18 mouse cellular contexts compared by ENCODE assay signal in the genomic region with DNA sequence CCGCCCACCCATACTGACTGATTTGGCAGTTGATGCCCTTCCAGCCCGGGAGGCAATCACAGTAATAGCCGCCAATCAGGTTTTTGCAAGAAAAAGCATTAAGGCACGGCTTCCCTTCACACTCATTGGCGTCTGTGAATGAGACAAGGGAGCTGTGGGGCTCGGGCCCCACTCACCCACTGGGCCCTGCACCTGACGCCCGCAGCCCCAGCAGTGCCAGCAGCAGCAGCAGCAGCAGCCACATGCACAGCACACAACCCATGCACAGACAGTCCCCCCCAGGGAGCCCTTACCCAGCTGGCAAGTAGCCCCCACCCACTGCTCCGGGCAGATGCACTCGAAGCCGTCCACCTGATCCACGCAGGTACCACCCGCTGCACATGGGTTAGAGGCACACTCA. TPM values are rescaled to one million over a fixed set of nuclear protein-coding genes. Genes with fewer than 3 reads are reported as not detected.
DNase-seq lines count a peak whose midpoint lies in the region; ATAC-seq and TF ChIP-seq lines count a peak whose summit lies in the region.
"Had no signal": no experiment of that assay in that cellular context is flagged by ENCODE, and none has a peak within 500 bp of the region (broad histone marks: within the 10 kb centered on the region; RNA-seq: fewer than 3 reads in every experiment).

No protein-coding gene starts in this region.

- ATAC-seq in forebrain, embryonic 12.5 days (ENCODE audit: low FRiP score), result 0 out of 2 replicates have a peak, but pooled peaks have one; percentile 24
- ATAC-seq in forebrain, postnatal 0 days, result no peak
- ATAC-seq in intestine, embryonic 16.5 days, result peak; percentile 2; the same call in 1 of the 2 replicates
- ATAC-seq in intestine, embryonic 15.5 days, result no peak
- ATAC-seq: inflammation-experienced regulatory T-cells, adult 6 months had no signal

- no peaks in the 10 kb centered on the region for H3K4me1 ChIP-seq in forebrain, embryonic 12.5 days
- H3K4me1 ChIP-seq in forebrain, postnatal 0 days (ENCODE audit: insufficient read depth), result no peaks in the 10 kb centered on the region
- H3K4me1 ChIP-seq in intestine, embryonic 16.5 days (ENCODE audit: control insufficient read depth, insufficient read depth, low read length), result peaks cover 9% of the 10 kb centered on the region; the same call in 1 of the 2 replicates
- H3K4me1 ChIP-seq in intestine, embryonic 15.5 days (replicated peaks), result 0 out of 2 replicates have a peak, but pooled peaks cover 5% of the 10 kb centered on the region
- H3K4me1 ChIP-seq: embryonic facial prominence, embryonic 12.5 days had no signal

- no peak overlapping the region for H3K4me3 ChIP-seq in forebrain, embryonic 12.5 days (replicated peaks)
- no peak overlapping the region for H3K4me3 ChIP-seq in forebrain, postnatal 0 days (ENCODE audit: low read depth, low read length)
- peak overlapping the region; percentile 70 for H3K4me3 ChIP-seq in gastrocnemius, adult 2 months
- no peak overlapping the region for H3K4me3 ChIP-seq in intestine, embryonic 16.5 days (ENCODE audit: low read length)
- no peak overlapping the region for H3K4me3 ChIP-seq in intestine, embryonic 15.5 days (replicated peaks)
- H3K4me3 ChIP-seq: embryonic facial prominence, embryonic 12.5 days; heart, adult 2 months had no signal

- no peak for TF ChIP-seq POLR2A in brain, embryonic 14.5 days (IDR thresholded peaks at IDR 0.05; ENCODE audit: borderline replicate concordance, extremely low read depth, insufficient read depth, insufficient read length, poor library complexity, severe bottlenecking)

- H3K27me3 ChIP-seq in forebrain, embryonic 12.5 days, result no peaks in the 10 kb centered on the region; the same call in 1 of the 2 replicates
- no peaks in the 10 kb centered on the region for H3K27me3 ChIP-seq in forebrain, postnatal 0 days (ENCODE audit: insufficient read depth, low read length)
- H3K27me3 ChIP-seq in intestine, embryonic 16.5 days (replicated peaks; ENCODE audit: control insufficient read depth, insufficient read depth, low read length), result no peaks in the 10 kb centered on the region
- H3K27me3 ChIP-seq in intestine, embryonic 15.5 days (replicated peaks), result no peaks in the 10 kb centered on the region
- H3K27me3 ChIP-seq: embryonic facial prominence, embryonic 12.5 days had no signal

- no peak overlapping the region for H3K4me2 ChIP-seq in forebrain, embryonic 12.5 days
- no peak overlapping the region for H3K4me2 ChIP-seq in forebrain, postnatal 0 days (ENCODE audit: low read depth)
- H3K4me2 ChIP-seq in intestine, embryonic 16.5 days (ENCODE audit: low read depth, low read length), result no peak overlapping the region
- no peak overlapping the region for H3K4me2 ChIP-seq in intestine, embryonic 15.5 days (replicated peaks)
- H3K4me2 ChIP-seq: embryonic facial prominence, embryonic 12.5 days; heart, embryonic 11.5 days had no signal

- no peak overlapping the region for H3K9ac ChIP-seq in forebrain, embryonic 12.5 days
- no peak overlapping the region for H3K9ac ChIP-seq in forebrain, postnatal 0 days
- no peak overlapping the region for H3K9ac ChIP-seq in intestine, embryonic 16.5 days (ENCODE audit: low read depth, low read length)
- no peak overlapping the region for H3K9ac ChIP-seq in intestine, embryonic 15.5 days
- H3K9ac ChIP-seq: embryonic facial prominence, embryonic 12.5 days had no signal

- 71% methylated on average over 13 of the region's 13 CpGs for WGBS in forebrain, embryonic 12.5 days
- 64% methylated on average over 13 of the region's 13 CpGs for WGBS in forebrain, postnatal 0 days
- WGBS in intestine, embryonic 16.5 days, result 75% methylated on average over 13 of the region's 13 CpGs
- WGBS in intestine, embryonic 15.5 days, result 83% methylated on average over 13 of the region's 13 CpGs

- intact Hi-C loops in gastrocnemius, adult 2 months (cut with DNase I), result loop anchor here (5.0 kb wide), 1 partner anchor 38 kb away; no protein-coding TSS in a partner anchor

- TF ChIP-seq CTCF in forebrain, postnatal 0 days (IDR thresholded peaks at IDR 0.05; ENCODE audit: low read depth), result no peak
- TF ChIP-seq CTCF in gastrocnemius, adult 2 months (IDR thresholded peaks at IDR 0.05), result no peak
- TF ChIP-seq CTCF in brain, embryonic 14.5 days (IDR thresholded peaks at IDR 0.05; ENCODE audit: borderline replicate concordance, extremely low read depth, insufficient read depth, insufficient read length), result no peak

- H3K36me3 ChIP-seq in forebrain, embryonic 12.5 days (replicated peaks), result peaks cover 1% of the 10 kb centered on the region
- peaks cover 81% of the 10 kb centered on the region for H3K36me3 ChIP-seq in forebrain, postnatal 0 days (ENCODE audit: insufficient read depth)
- no peaks in the 10 kb centered on the region for H3K36me3 ChIP-seq in intestine, embryonic 16.5 days (ENCODE audit: control insufficient read depth, insufficient read depth, low read length)
- H3K36me3 ChIP-seq in intestine, embryonic 15.5 days, result no peaks in the 10 kb centered on the region

- H3K9me3 ChIP-seq in forebrain, embryonic 12.5 days, result no peaks in the 10 kb centered on the region
- no peaks in the 10 kb centered on the region for H3K9me3 ChIP-seq in forebrain, postnatal 0 days (ENCODE audit: low read length)
- H3K9me3 ChIP-seq in intestine, embryonic 16.5 days (ENCODE audit: control insufficient read depth, low read length), result no peaks in the 10 kb centered on the region
- no peaks in the 10 kb centered on the region for H3K9me3 ChIP-seq in intestine, embryonic 15.5 days
- H3K9me3 ChIP-seq: embryonic facial prominence, embryonic 12.5 days had no signal

- H3K27ac ChIP-seq in forebrain, embryonic 12.5 days, result no peak overlapping the region
- H3K27ac ChIP-seq in forebrain, postnatal 0 days (ENCODE audit: low read depth, low read length), result no peak overlapping the region
- peak overlapping the region; percentile 99 for H3K27ac ChIP-seq in gastrocnemius, adult 2 months
- no peak overlapping the region for H3K27ac ChIP-seq in intestine, embryonic 16.5 days (ENCODE audit: low read length)
- no peak overlapping the region for H3K27ac ChIP-seq in intestine, embryonic 15.5 days
- H3K27ac ChIP-seq: embryonic facial prominence, embryonic 12.5 days had no signal

- DNase-seq in forebrain, postnatal 0 days, result no peak
- no peak for DNase-seq in gastrocnemius, adult 2 months
- DNase-seq in gastrocnemius, postnatal 4 days (ENCODE audit: low spot score in 2 of 2), result no peak
- peak; percentile 20 for DNase-seq in brain, embryonic 14.5 days (ENCODE audit: low read depth)
- DNase-seq in adrenal gland, postnatal 25 days, result no peak
- DNase-seq: adrenal gland, postnatal 10 days; cerebellum, adult 18-20 months; cerebellum, adult 9-11 months; gastrocnemius, postnatal 10 days; heart, adult 2 months; kidney, adult 18-20 months had no signal

RNA-seq across cellular contexts. Expression of a gene that starts 14.0 kb away (rescaled TPM):
- polyA plus RNA-seq in forebrain, embryonic 12.5 days (2016; fragmentation: Nextera tagmentation; extraction: Ambion mirVana), result 5.6 and 6.2 TPM in 2 replicates
- total RNA-seq in forebrain, postnatal 0 days (2014; rRNA removed), result 66.9 and 69.4 TPM in 2 replicates
- polyA plus RNA-seq in forebrain, postnatal 0 days (2015; fragmentation: Nextera tagmentation; extraction: Ambion mirVana), result 5.5 and 7.9 TPM in 2 replicates
- 10 to 100 TPM; 20.3 to 30.2 TPM for total RNA-seq in gastrocnemius, adult 2 months (2021)
- total RNA-seq in gastrocnemius, postnatal 4 days (2021), result 10 to 100 TPM; 60.4 to 60.8 TPM
- polyA plus RNA-seq in intestine, embryonic 16.5 days (2015; fragmentation: Nextera tagmentation; extraction: Ambion mirVana), result 2.2 and 2.4 TPM in 2 replicates
- polyA plus RNA-seq in intestine, embryonic 15.5 days (2015; fragmentation: Nextera tagmentation; extraction: Ambion mirVana), result 3.7 and 4.1 TPM in 2 replicates
- 46.1 and 74.7 TPM in 2 replicates for polyA plus RNA-seq in brain, embryonic 14.5 days (2012; rRNA removed)
- total RNA-seq in adrenal gland, postnatal 25 days (2021), result 7.6 and 8.4 TPM in 2 replicates

RNA-seq across cellular contexts. Expression of a gene that starts 26.3 kb away (rescaled TPM):
- polyA plus RNA-seq in forebrain, embryonic 12.5 days (2016; fragmentation: Nextera tagmentation; extraction: Ambion mirVana), result 51.5 and 54.4 TPM in 2 replicates
- total RNA-seq in forebrain, postnatal 0 days (2014; rRNA removed), result 22.2 and 31.5 TPM in 2 replicates
- 55.5 and 60.4 TPM in 2 replicates for polyA plus RNA-seq in forebrain, postnatal 0 days (2015; fragmentation: Nextera tagmentation; extraction: Ambion mirVana)
- 1 to 10 TPM; 5.4 to 7.9 TPM for total RNA-seq in gastrocnemius, adult 2 months (2021)
- 10 to 100 TPM; 23.7 to 27.2 TPM for total RNA-seq in gastrocnemius, postnatal 4 days (2021)
- 100 and 102 TPM in 2 replicates for polyA plus RNA-seq in intestine, embryonic 16.5 days (2015; fragmentation: Nextera tagmentation; extraction: Ambion mirVana)
- polyA plus RNA-seq in intestine, embryonic 15.5 days (2015; fragmentation: Nextera tagmentation; extraction: Ambion mirVana), result 91.3 and 94.7 TPM in 2 replicates
- 34.9 and 47.3 TPM in 2 replicates for polyA plus RNA-seq in brain, embryonic 14.5 days (2012; rRNA removed)
- total RNA-seq in adrenal gland, postnatal 25 days (2021), result 26.6 and 40.7 TPM in 2 replicates

RNA-seq across cellular contexts. Expression of a gene that starts 47.6 kb away (rescaled TPM):
- polyA plus RNA-seq in forebrain, embryonic 12.5 days (2016; fragmentation: Nextera tagmentation; extraction: Ambion mirVana), result not detected in 2 replicates
- 0.10 TPM in 1 of 2 replicates, not detected in the other for total RNA-seq in forebrain, postnatal 0 days (2014; rRNA removed)
- polyA plus RNA-seq in forebrain, postnatal 0 days (2015; fragmentation: Nextera tagmentation; extraction: Ambion mirVana), result not detected in 2 replicates
- total RNA-seq in gastrocnemius, adult 2 months (2021), result under 1 TPM in 1 of 2 experiments, not detected in 1; 0.14 TPM
- under 1 TPM; 0.10 to 0.18 TPM for total RNA-seq in gastrocnemius, postnatal 4 days (2021)
- 0.40 and 0.48 TPM in 2 replicates for polyA plus RNA-seq in intestine, embryonic 16.5 days (2015; fragmentation: Nextera tagmentation; extraction: Ambion mirVana)
- 0.24 and 0.40 TPM in 2 replicates for polyA plus RNA-seq in intestine, embryonic 15.5 days (2015; fragmentation: Nextera tagmentation; extraction: Ambion mirVana)
- 0.05 and 0.07 TPM in 2 replicates for polyA plus RNA-seq in brain, embryonic 14.5 days (2012; rRNA removed)
- 0.12 TPM in 1 of 2 replicates, not detected in the other for total RNA-seq in adrenal gland, postnatal 25 days (2021)
- polyA plus RNA-seq: hindbrain, embryonic 11.5 days had no signal

Comparison
In these comparisons a context has a peak if more than half of its experiments do, and no peak if none do; other contexts are left out.
1. ATAC-seq: peak in forebrain, embryonic 12.5 days (single experiment) and intestine, embryonic 16.5 days (single experiment); none in forebrain, postnatal 0 days (single experiment) and intestine, embryonic 15.5 days (single experiment).